11 mouse cellular contexts compared by ENCODE assay signal in the genomic region with DNA sequence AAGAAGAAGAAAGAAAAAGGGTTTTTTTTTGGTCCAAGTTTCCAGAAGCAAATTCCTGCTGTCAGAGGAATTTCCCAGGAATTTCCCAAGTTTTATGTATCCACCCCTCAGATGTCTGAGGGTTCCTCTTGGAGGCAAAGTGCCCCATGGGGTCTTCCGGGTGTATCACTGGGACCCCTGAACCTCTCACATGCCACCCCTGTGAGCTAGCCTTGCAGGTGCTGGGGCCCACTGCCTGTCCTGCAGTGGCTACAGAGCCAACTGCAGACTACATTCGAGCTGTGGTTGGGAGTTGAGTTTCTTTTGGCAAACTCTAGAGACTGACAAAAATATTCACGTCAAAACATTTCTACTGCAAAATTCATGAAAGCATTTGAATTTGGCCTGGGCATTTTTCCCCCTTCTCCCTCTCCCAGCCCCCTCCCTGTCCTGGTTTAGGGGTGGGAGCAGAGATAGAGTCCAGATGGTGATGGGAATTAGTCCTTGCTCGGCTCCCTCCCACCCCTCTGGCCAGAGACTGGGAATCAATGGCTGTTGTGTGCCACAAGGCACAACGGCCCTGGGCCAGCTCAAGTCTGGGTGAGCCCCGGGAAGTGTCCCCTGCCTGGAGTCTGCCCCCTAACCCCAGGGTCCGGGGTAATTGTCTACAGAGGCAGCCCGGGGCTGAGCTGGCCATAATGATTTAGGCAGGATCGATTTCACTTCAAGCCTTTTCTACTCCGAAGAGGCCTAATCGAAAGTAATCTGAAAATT.
A peak's percentile ranks its signal among the peaks of the same experiment; 100 is the strongest.
DNase-seq lines count a peak whose midpoint lies in the region; ATAC-seq lines count a peak whose summit lies in the region.
"Had no signal": no experiment of that assay in that cellular context is flagged by ENCODE, and none has a peak within 500 bp of the region (broad histone marks: within the 10 kb centered on the region; RNA-seq: fewer than 3 reads in every experiment).

No protein-coding gene starts in this region.

- H3K36me3 ChIP-seq in kidney, embryonic 16.5 days (ENCODE audit: insufficient read depth, low read length), result no peaks in the 10 kb centered on the region
- no peaks in the 10 kb centered on the region for H3K36me3 ChIP-seq in embryonic facial prominence, embryonic 10.5 days (replicated peaks)
- H3K36me3 ChIP-seq in limb, embryonic 12.5 days, result no peaks in the 10 kb centered on the region
- H3K36me3 ChIP-seq: forebrain, embryonic 15.5 days had no signal

- ATAC-seq in kidney, embryonic 16.5 days (ENCODE audit: low FRiP score, low TSS enrichment), result no peak
- ATAC-seq in limb, embryonic 12.5 days (ENCODE audit: insufficient number of reproducible peaks, insufficient read depth, low FRiP score, low TSS enrichment, low read depth), result no peak
- ATAC-seq: forebrain, embryonic 15.5 days had no signal

- peaks cover 13% of the 10 kb centered on the region; the same call in 1 of the 2 replicates for H3K4me1 ChIP-seq in kidney, embryonic 16.5 days (ENCODE audit: insufficient read depth, low read length)
- H3K4me1 ChIP-seq in embryonic facial prominence, embryonic 10.5 days, result peaks cover 61% of the 10 kb centered on the region
- peaks cover 32% of the 10 kb centered on the region for H3K4me1 ChIP-seq in limb, embryonic 12.5 days (replicated peaks)

- 34% methylated on average over 11 of the region's 11 CpGs for WGBS in kidney, embryonic 16.5 days
- 25% methylated on average over 11 of the region's 11 CpGs for WGBS in embryonic facial prominence, embryonic 10.5 days
- WGBS in limb, embryonic 12.5 days, result 24% methylated on average over 11 of the region's 11 CpGs

- H3K27me3 ChIP-seq in kidney, embryonic 16.5 days (ENCODE audit: insufficient read depth, low read length), result 0 out of 2 replicates have a peak, but pooled peaks cover 4% of the 10 kb centered on the region
- peaks cover 35% of the 10 kb centered on the region for H3K27me3 ChIP-seq in embryonic facial prominence, embryonic 10.5 days (replicated peaks; ENCODE audit: low read depth, poor library complexity, severe bottlenecking)
- H3K27me3 ChIP-seq in limb, embryonic 12.5 days, result peaks cover 10% of the 10 kb centered on the region
- H3K27me3 ChIP-seq: forebrain, embryonic 15.5 days had no signal

- H3K4me2 ChIP-seq in kidney, embryonic 16.5 days (replicated peaks; ENCODE audit: low read depth, low read length), result no peak overlapping the region
- H3K4me2 ChIP-seq in limb, embryonic 12.5 days, result peak overlapping the region; percentile 23
- H3K4me2 ChIP-seq: forebrain, embryonic 15.5 days had no signal

- H3K9ac ChIP-seq in kidney, embryonic 16.5 days (replicated peaks; ENCODE audit: low read length), result no peak overlapping the region
- no peak overlapping the region for H3K9ac ChIP-seq in limb, embryonic 12.5 days (replicated peaks)
- H3K9ac ChIP-seq: forebrain, embryonic 15.5 days had no signal

- H3K27ac ChIP-seq in kidney, embryonic 16.5 days (ENCODE audit: low read length), result no peak overlapping the region; the same call in 1 of the 2 replicates
- peak overlapping the region; percentile 77 for H3K27ac ChIP-seq in embryonic facial prominence, embryonic 10.5 days (replicated peaks)
- peak overlapping the region; percentile 53 for H3K27ac ChIP-seq in limb, embryonic 12.5 days
- H3K27ac ChIP-seq: forebrain, embryonic 15.5 days had no signal

- intact Hi-C loops in left cerebral cortex, postnatal 25 days (cut with DNase I), result no loop called here

- no peak overlapping the region for H3K4me3 ChIP-seq in kidney, embryonic 16.5 days (ENCODE audit: low read length)
- H3K4me3 ChIP-seq in embryonic facial prominence, embryonic 10.5 days, result 0 out of 2 replicates have a peak overlapping the region, but pooled peaks have one; percentile 31
- no peak overlapping the region for H3K4me3 ChIP-seq in limb, embryonic 12.5 days (replicated peaks)
- H3K4me3 ChIP-seq: forebrain, embryonic 15.5 days; myocyte had no signal

- H3K9me3 ChIP-seq in kidney, embryonic 16.5 days (ENCODE audit: low read length), result no peaks in the 10 kb centered on the region
- H3K9me3 ChIP-seq in embryonic facial prominence, embryonic 10.5 days, result no peaks in the 10 kb centered on the region
- H3K9me3 ChIP-seq in limb, embryonic 12.5 days, result no peaks in the 10 kb centered on the region
- H3K9me3 ChIP-seq: forebrain, embryonic 15.5 days had no signal

- DNase-seq in gastrocnemius, postnatal 10 days, result peak; percentile 14
- DNase-seq in gastrocnemius, adult 18-20 months (ENCODE audit: low spot score), result no peak
- DNase-seq in kidney, postnatal 4 days, result peak; percentile 36 to 59
- DNase-seq in embryonic facial prominence, embryonic 10.5 days (ENCODE audit: low spot score), result peak; percentile 88
- no peak for DNase-seq in left cerebral cortex, postnatal 25 days (ENCODE audit: low spot score in 2 of 2)
- DNase-seq in c-Kit-positive CD71-positive TER-119-positive erythroid progenitor cells, embryonic 14.5 days (ENCODE audit: low spot score), result no peak
- DNase-seq: cerebellum, postnatal 36 days had no signal

Comparison
In these comparisons a context has a peak if more than half of its experiments do, and no peak if none do; other contexts are left out.
1. DNase-seq: peak in gastrocnemius, postnatal 10 days (single experiment), kidney, postnatal 4 days (2 of 2) and embryonic facial prominence, embryonic 10.5 days (single experiment); none in gastrocnemius, adult 18-20 months (single experiment), left cerebral cortex, postnatal 25 days (0 of 2) and c-Kit-positive CD71-positive TER-119-positive erythroid progenitor cells, embryonic 14.5 days (single experiment).